Mouse (Mus musculus): ENCODE measurements at regions not wholly inside any gene's neighbourhood (a gene's known extent, or its start where the extent isn't known, plus 50 kb on each side); places are given as distances from the start of the nearest gene placed in this dataset.

- TF ChIP-seq CTCF (IDR thresholded peaks at IDR 0.05; ENCODE audit: borderline replicate concordance, control insufficient read depth, extremely low read depth, insufficient read depth, low read length, poor library complexity), result no peak
- TF ChIP-seq POLR2A (IDR thresholded peaks at IDR 0.05; ENCODE audit: control insufficient read depth, extremely low read depth, insufficient read depth, low read length, poor library complexity), result no peak
Observed at GRCm38 (mm10) chr15:63190086-63190485, 654.9 kb downstream of the Gsdmc2 start.
